Mouse (Mus musculus) heart, adult 2 months (tissue): ENCODE data around the gene Iba57. TPM values are rescaled to one million over a fixed set of nuclear protein-coding genes. Genes with fewer than 3 reads are reported as not detected.

Experiments used
- DNase-seq, 2 experiments: peaks; one replicate each; pipeline ENCODE4 v3.0.0; 2021
- H3K27ac ChIP-seq: fragments of 200-600 bp; 2 replicates; pipeline ENCODE4 v1.8.1; 2022
- H3K27me3 ChIP-seq: fragments of 200-500 bp; 2 replicates; pipeline ENCODE4 v1.6.1; 2012; ENCODE audit warnings: mild to moderate bottlenecking, low read length, inconsistent platforms, mixed read lengths; ENCODE audit not compliant: control insufficient read depth, insufficient read depth
- H3K36me3 ChIP-seq: fragments of 200-500 bp; 2 replicates; pipeline ENCODE4 v1.6.1; 2012; ENCODE audit warnings: low read length, inconsistent platforms; ENCODE audit not compliant: control insufficient read depth, insufficient read depth
- H3K4me1 ChIP-seq: fragments of 200-500 bp; 2 replicates; pipeline ENCODE4 v1.6.1; 2011; ENCODE audit warnings: low read length; ENCODE audit not compliant: control insufficient read depth, insufficient read depth
- H3K4me3 ChIP-seq: fragments of 200-600 bp; 2 replicates; pipeline ENCODE4 v1.8.1; 2022
- H3K79me2 ChIP-seq: fragments of 200-500 bp; replicated peaks from 2 replicates; pipeline ENCODE4 v1.6.1; 2012; ENCODE audit warnings: mild to moderate bottlenecking, inconsistent platforms, low read length, moderate library complexity, mixed read lengths; ENCODE audit not compliant: control insufficient read depth, insufficient read depth
- H3K9ac ChIP-seq: fragments of 200-500 bp; 2 replicates; pipeline ENCODE4 v1.6.1; 2012; ENCODE audit warnings: low read depth, mild to moderate bottlenecking, control low read depth, inconsistent platforms, low read length, mixed read lengths
- CTCF ChIP-seq: fragments of 200-600 bp; IDR thresholded peaks from 2 replicates; pipeline ENCODE4 v1.8.1; 2022; ENCODE audit warnings: antibody characterized with exemption, mild to moderate bottlenecking, moderate library complexity
- EP300 ChIP-seq: fragments of 200-500 bp; IDR thresholded peaks from 2 replicates; pipeline ENCODE4 v1.6.1; 2011; ENCODE audit warnings: low read depth, low read length, control low read depth; ENCODE audit not compliant: insufficient read depth
- POLR2A ChIP-seq: fragments of 200-500 bp; IDR thresholded peaks from 2 replicates; pipeline ENCODE4 v1.6.1; 2011; ENCODE audit warnings: mild to moderate bottlenecking, low read depth, low read length, control low read depth; ENCODE audit not compliant: insufficient read depth
- WGBS: fragments of 180-500 bp; shearing (Covaris S2); methylation state at CpG from one replicate; pipeline ENCODE4 v1.1.7; 2018; 5-methylcytosine and 5-hydroxymethylcytosine counted together
- intact Hi-C: fragments of 180-260 bp; cut with DNase I; formaldehyde crosslinking; loops from one replicate; pipeline ENCODE4 v1.15.1; 2025
- polyA plus RNA-seq: library from polyadenylated mRNA; depleted of rRNA; stranded (reverse); fragments of >200 nt; gene quantifications from 2 replicates; pipeline ENCODE4 v1.2.3, GENCODE M21; 2012
- total RNA-seq, 2 experiments: library from RNA; stranded (reverse); gene quantifications; 2 replicates each; pipeline ENCODE4 v1.2.3; 2021

The Iba57 gene
- total and polyA plus RNA-seq, 3 experiments: 10.6 to 17.9 (median 14.8) TPM

DNA sequence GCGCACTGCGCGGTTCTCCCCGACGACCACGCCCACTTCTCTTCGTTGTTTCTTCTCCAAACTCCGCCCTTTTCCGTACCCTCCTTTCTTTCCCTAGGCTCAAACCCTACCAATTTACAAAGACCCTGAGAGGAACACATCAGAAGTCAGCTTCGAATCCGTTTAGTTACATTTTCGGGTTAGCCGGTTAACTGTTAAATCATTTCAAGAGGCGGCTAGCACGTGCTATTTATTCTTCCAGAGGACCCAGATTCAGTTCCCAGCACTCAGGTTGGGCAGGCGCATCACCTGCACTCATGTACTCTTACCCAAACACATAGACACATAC lies 28.5 kb upstream of the Iba57 start, which contains the start of gene Guk1:
TSS of gene Guk1 (minus strand) at position 154 of the 328 bp plus-strand sequence.
- Histone ChIP-seq H3K27me3 (no peaks in the 10 kb centered on the region), H3K4me1 (peaks cover 5% of the 10 kb centered on the region), H3K4me3 (peak within 1 kb of the TSS; percentile 69), H3K36me3 (no peaks in the 10 kb centered on the region), H3K9ac (peak within 1 kb of the TSS; percentile 75), H3K79me2 (no peaks in the 10 kb centered on the region; the same call in 1 of the 2 replicates), H3K27ac (peak within 1 kb of the TSS; percentile 89)
- intact Hi-C loops: loop anchor here (5.0 kb wide), 1 partner anchor 35 kb away; the partner anchor contains the start of gene Arf1
- WGBS: 4% methylated on average over 16 of the region's 16 CpGs
- no peak for TF ChIP-seq POLR2A
- no peak for TF ChIP-seq EP300
- TF ChIP-seq CTCF: no peak
- no peak for DNase-seq

GRCm38 (mm10) chr11:59191231-59192058 lies 27.9 kb upstream of the Iba57 start:
- Histone ChIP-seq H3K27ac (peak overlapping the region; percentile 89), H3K27me3 (no peaks in the 10 kb centered on the region), H3K79me2 (no peaks in the 10 kb centered on the region; the same call in 1 of the 2 replicates), H3K4me1 (peaks cover 5% of the 10 kb centered on the region), H3K36me3 (no peaks in the 10 kb centered on the region), H3K4me3 (peak overlapping the region; percentile 69), H3K9ac (peak overlapping the region; percentile 75)
- TF ChIP-seq CTCF (peak; percentile 14; the same call in 1 of the 2 replicates), EP300 (no peak), POLR2A (peak; percentile 79)
- WGBS: under 1% methylated on average over 59 of the region's 59 CpGs
- intact Hi-C loops: loop anchor here (1.0 to 5.0 kb wide), 3 partner anchors 11 to 36 kb away; partner anchors contain the start of genes Arf1, Iba57 and Mrpl55
- peak; percentile 93 to 95 for DNase-seq

- Histone ChIP-seq H3K79me2 (no peaks in the 10 kb centered on the region; the same call in 1 of the 2 replicates), H3K9ac (no peak overlapping the region), H3K4me3 (no peak overlapping the region), H3K4me1 (peaks cover 11% of the 10 kb centered on the region), H3K27ac (no peak overlapping the region), H3K27me3 (no peaks in the 10 kb centered on the region), H3K36me3 (no peaks in the 10 kb centered on the region)
- TF ChIP-seq CTCF (no peak), EP300 (no peak), POLR2A (no peak)
- intact Hi-C loops: loop anchor here (2.0 kb wide), 1 partner anchor 89 kb away; no protein-coding TSS in a partner anchor
- no peak for DNase-seq
- 67% methylated on average over 6 of the region's 6 CpGs for WGBS
These were observed 24.2 kb upstream of the Iba57 start for GRCm38 (mm10) chr11:59187706-59188105.

DNA sequence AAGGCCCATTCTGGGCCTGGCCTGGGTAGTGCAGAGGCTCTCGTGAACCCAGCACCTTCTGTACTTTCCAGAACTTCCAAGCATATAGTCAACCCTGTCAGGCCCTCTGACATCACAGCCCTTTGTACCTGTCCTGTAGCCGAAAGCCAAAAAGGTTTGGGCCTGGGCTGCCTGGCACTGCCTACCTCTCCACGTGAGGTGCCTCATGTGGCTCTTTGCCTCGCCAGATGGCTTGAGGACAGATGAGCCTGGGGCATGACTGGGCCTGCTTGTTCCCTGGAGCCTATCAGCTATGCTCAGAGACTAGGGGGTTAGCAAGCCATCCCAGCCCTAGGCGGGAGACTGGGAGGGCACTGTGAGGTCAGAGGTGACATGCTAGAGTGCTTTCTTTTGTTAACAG lies 22.0 kb upstream of the Iba57 start:
- Histone ChIP-seq H3K4me3 (no peak overlapping the region), H3K9ac (no peak overlapping the region), H3K27ac (no peak overlapping the region), H3K27me3 (no peaks in the 10 kb centered on the region), H3K36me3 (no peaks in the 10 kb centered on the region), H3K4me1 (peaks cover 6% of the 10 kb centered on the region), H3K79me2 (no peaks in the 10 kb centered on the region; the same call in 1 of the 2 replicates)
- intact Hi-C loops: no loop called here
- DNase-seq: no peak
- TF ChIP-seq CTCF: no peak
- no peak for TF ChIP-seq POLR2A
- no peak for TF ChIP-seq EP300
- 85% methylated on average over 5 of the region's 5 CpGs for WGBS

GRCm38 (mm10) chr11:59183821-59184220 lies 20.3 kb upstream of the Iba57 start:
- 5% methylated on average over 3 of the region's 3 CpGs for WGBS
- intact Hi-C loops: loop anchor here (2.0 kb wide), 1 partner anchor 23 kb away; no protein-coding TSS in a partner anchor
- H3K27me3 ChIP-seq: no peaks in the 10 kb centered on the region
- TF ChIP-seq CTCF: peak; percentile 95
- no peak for TF ChIP-seq POLR2A
- TF ChIP-seq EP300: peak; percentile 82; the same call in 1 of the 2 replicates
- H3K9ac ChIP-seq: no peak overlapping the region
- H3K27ac ChIP-seq: peak overlapping the region; percentile 78
- DNase-seq: peak; percentile 68 to 75
- no peaks in the 10 kb centered on the region for H3K36me3 ChIP-seq
- peaks cover 6% of the 10 kb centered on the region for H3K4me1 ChIP-seq
- H3K4me3 ChIP-seq: no peak overlapping the region
- no peaks in the 10 kb centered on the region for H3K79me2 ChIP-seq

DNA sequence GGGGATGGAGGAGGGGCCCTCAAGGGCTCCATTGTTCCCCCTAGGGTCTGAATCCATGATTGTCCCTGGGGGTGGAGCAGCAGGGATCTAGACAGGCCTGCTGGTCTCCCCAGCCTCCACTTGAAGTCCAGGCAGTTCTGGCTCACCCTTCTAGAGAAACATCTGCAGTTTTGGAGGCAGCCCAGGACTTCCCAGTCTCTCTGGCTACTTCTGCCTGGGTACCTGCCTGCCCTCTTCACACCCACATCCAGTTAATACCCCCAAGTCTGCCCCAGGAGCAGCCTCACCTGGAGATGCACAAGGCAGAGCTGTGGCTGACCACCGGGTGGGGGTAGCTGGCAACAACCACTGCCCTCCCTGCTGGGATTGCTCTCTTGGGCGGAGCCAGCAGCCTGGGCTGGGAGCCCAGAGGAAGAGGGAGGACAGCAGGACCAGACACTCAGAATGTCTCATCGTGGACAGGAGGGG lies 19.4 kb upstream of the Iba57 start, which contains the start of gene Gjc2:
TSS of gene Gjc2 (minus strand) at position 350 of the 468 bp plus-strand sequence.
- intact Hi-C loops: loop anchor here (2.0 kb wide), 1 partner anchor 22 kb away; no protein-coding TSS in a partner anchor
- H3K4me1 ChIP-seq: peaks cover 6% of the 10 kb centered on the region
- no peaks in the 10 kb centered on the region for H3K79me2 ChIP-seq
- H3K27ac ChIP-seq: peak within 1 kb of the TSS; percentile 78
- peak; percentile 81 to 82 for DNase-seq
- no peaks in the 10 kb centered on the region for H3K27me3 ChIP-seq
- TF ChIP-seq CTCF (no peak; the same call in 1 of the 2 replicates), POLR2A (no peak), EP300 (no peak)
- H3K36me3 ChIP-seq: no peaks in the 10 kb centered on the region
- no peak within 1 kb of the TSS for H3K4me3 ChIP-seq
- 3% methylated on average over 3 of the region's 3 CpGs for WGBS
- H3K9ac ChIP-seq: no peak within 1 kb of the TSS
